Comparison of ENCODE assay signal across 9 mouse cellular contexts in genomic region chr14:33695362-33695982, GRCm38 (mm10).
A peak's percentile ranks its signal among the peaks of the same experiment; 100 is the strongest.
DNase-seq lines count a peak whose midpoint lies in the region; ATAC-seq and TF ChIP-seq lines count a peak whose summit lies in the region.
"Had no signal": no experiment of that assay in that cellular context is flagged by ENCODE, and none has a peak within 500 bp of the region (broad histone marks: within the 10 kb centered on the region; RNA-seq: fewer than 3 reads in every experiment).

No protein-coding gene starts in this region.

- no peaks in the 10 kb centered on the region for H3K9me3 ChIP-seq in kidney, embryonic 16.5 days (ENCODE audit: low read length)
- H3K9me3 ChIP-seq in limb, embryonic 13.5 days, result no peaks in the 10 kb centered on the region
- H3K9me3 ChIP-seq in neural tube, embryonic 15.5 days (replicated peaks), result no peaks in the 10 kb centered on the region
- H3K9me3 ChIP-seq: neural tube, embryonic 13.5 days had no signal

- H3K9ac ChIP-seq in heart, adult 2 months (ENCODE audit: low read depth, low read length), result no peak overlapping the region
- no peak overlapping the region for H3K9ac ChIP-seq in kidney, embryonic 16.5 days (replicated peaks; ENCODE audit: low read length)
- no peak overlapping the region for H3K9ac ChIP-seq in limb, embryonic 13.5 days
- H3K9ac ChIP-seq in neural tube, embryonic 15.5 days (replicated peaks), result no peak overlapping the region
- H3K9ac ChIP-seq: neural tube, embryonic 13.5 days had no signal

- peak; percentile 35 for DNase-seq in thymus, adult 2 months
- no peak for DNase-seq in thymus, adult 18-20 months
- peak; percentile 79 for DNase-seq in embryo, embryonic 11 days
- peak; percentile 71 to 87 for DNase-seq in heart, adult 2 months
- DNase-seq in thymus, postnatal 36 days, result peak; percentile 14 to 15

- H3K27me3 ChIP-seq in thymus, adult 2 months (ENCODE audit: control insufficient read depth, insufficient read depth, low read length), result no peaks in the 10 kb centered on the region
- no peaks in the 10 kb centered on the region for H3K27me3 ChIP-seq in heart, adult 2 months (ENCODE audit: control insufficient read depth, insufficient read depth, low read length)
- 0 out of 2 replicates have a peak, but pooled peaks cover 5% of the 10 kb centered on the region for H3K27me3 ChIP-seq in kidney, embryonic 16.5 days (ENCODE audit: insufficient read depth, low read length)
- peaks cover 27% of the 10 kb centered on the region for H3K27me3 ChIP-seq in limb, embryonic 13.5 days
- no peaks in the 10 kb centered on the region for H3K27me3 ChIP-seq in neural tube, embryonic 15.5 days (replicated peaks)

- peak; percentile 69; the same call in 1 of the 2 replicates for TF ChIP-seq CTCF in thymus, adult 2 months (IDR thresholded peaks at IDR 0.05; ENCODE audit: borderline replicate concordance, control insufficient read depth, extremely low read depth, insufficient read depth, low read length, poor library complexity)
- peak; percentile 96 for TF ChIP-seq CTCF in heart, adult 2 months (IDR thresholded peaks at IDR 0.05)

- intact Hi-C loops in heart, adult 2 months (cut with DNase I), result loop anchor here (1.0 to 10.0 kb wide), 4 partner anchors 47 to 238 kb away; no protein-coding TSS in a partner anchor

- H3K4me3 ChIP-seq in thymus, adult 2 months (ENCODE audit: control insufficient read depth, insufficient read depth, low read length), result no peak overlapping the region
- H3K4me3 ChIP-seq in heart, adult 2 months, result no peak overlapping the region
- no peak overlapping the region for H3K4me3 ChIP-seq in kidney, embryonic 16.5 days (ENCODE audit: low read length)
- H3K4me3 ChIP-seq in limb, embryonic 13.5 days, result no peak overlapping the region
- H3K4me3 ChIP-seq in neural tube, embryonic 15.5 days (replicated peaks), result no peak overlapping the region
- H3K4me3 ChIP-seq: neural tube, embryonic 13.5 days had no signal

- H3K27ac ChIP-seq in thymus, adult 2 months (ENCODE audit: control insufficient read depth, insufficient read depth, low read length), result no peak overlapping the region
- H3K27ac ChIP-seq in heart, adult 2 months, result no peak overlapping the region
- H3K27ac ChIP-seq in kidney, embryonic 16.5 days (ENCODE audit: low read length), result no peak overlapping the region
- H3K27ac ChIP-seq in limb, embryonic 13.5 days, result no peak overlapping the region
- H3K27ac ChIP-seq in neural tube, embryonic 15.5 days (replicated peaks), result no peak overlapping the region
- H3K27ac ChIP-seq: neural tube, embryonic 13.5 days had no signal

- H3K36me3 ChIP-seq in thymus, adult 2 months (ENCODE audit: control insufficient read depth, insufficient read depth, low read length), result no peaks in the 10 kb centered on the region
- H3K36me3 ChIP-seq in heart, adult 2 months (ENCODE audit: control insufficient read depth, insufficient read depth, low read length), result no peaks in the 10 kb centered on the region
- no peaks in the 10 kb centered on the region for H3K36me3 ChIP-seq in kidney, embryonic 16.5 days (ENCODE audit: insufficient read depth, low read length)
- H3K36me3 ChIP-seq in limb, embryonic 13.5 days, result no peaks in the 10 kb centered on the region
- no peaks in the 10 kb centered on the region for H3K36me3 ChIP-seq in neural tube, embryonic 15.5 days
- H3K36me3 ChIP-seq: neural tube, embryonic 13.5 days had no signal

- WGBS in thymus, adult 2 months, result 21% methylated on average over 8 of the region's 8 CpGs
- WGBS in heart, adult 2 months, result 19% methylated on average over 8 of the region's 8 CpGs
- 16% methylated on average over 8 of the region's 8 CpGs for WGBS in kidney, embryonic 16.5 days
- 14% methylated on average over 8 of the region's 8 CpGs for WGBS in limb, embryonic 13.5 days
- 24% methylated on average over 8 of the region's 8 CpGs for WGBS in neural tube, embryonic 15.5 days

- no peak for TF ChIP-seq POLR2A in thymus, adult 2 months (IDR thresholded peaks at IDR 0.05; ENCODE audit: control insufficient read depth, extremely low read depth, insufficient read depth, low read length, poor library complexity)
- no peak for TF ChIP-seq POLR2A in heart, adult 2 months (IDR thresholded peaks at IDR 0.05; ENCODE audit: insufficient read depth, low read depth, low read length)

- 0 out of 2 replicates have a peak, but pooled peaks have one; percentile 32 for TF ChIP-seq EP300 in heart, adult 2 months (IDR thresholded peaks at IDR 0.05; ENCODE audit: insufficient read depth, low read depth, low read length)

- ATAC-seq in kidney, embryonic 16.5 days (ENCODE audit: low FRiP score, low TSS enrichment), result peak; percentile 66
- ATAC-seq in limb, embryonic 13.5 days (ENCODE audit: low FRiP score, low read depth), result peak; percentile 22; the same call in 1 of the 2 replicates
- peak; percentile 36 for ATAC-seq in neural tube, embryonic 15.5 days (ENCODE audit: low FRiP score)

- no peak overlapping the region for H3K4me2 ChIP-seq in kidney, embryonic 16.5 days (replicated peaks; ENCODE audit: low read depth, low read length)
- H3K4me2 ChIP-seq in limb, embryonic 13.5 days (replicated peaks), result no peak overlapping the region
- H3K4me2 ChIP-seq in neural tube, embryonic 15.5 days, result no peak overlapping the region
- H3K4me2 ChIP-seq: neural tube, embryonic 13.5 days had no signal

- no peaks in the 10 kb centered on the region for H3K79me2 ChIP-seq in heart, adult 2 months (replicated peaks; ENCODE audit: control insufficient read depth, insufficient read depth, low read length)

- H3K4me1 ChIP-seq in thymus, adult 2 months (replicated peaks; ENCODE audit: control insufficient read depth, insufficient read depth, low read length), result no peaks in the 10 kb centered on the region
- peaks cover 4% of the 10 kb centered on the region for H3K4me1 ChIP-seq in heart, adult 2 months (ENCODE audit: control insufficient read depth, insufficient read depth, low read length)
- peaks cover 10% of the 10 kb centered on the region; the same call in 1 of the 2 replicates for H3K4me1 ChIP-seq in kidney, embryonic 16.5 days (ENCODE audit: insufficient read depth, low read length)
- peaks cover 31% of the 10 kb centered on the region for H3K4me1 ChIP-seq in limb, embryonic 13.5 days
- H3K4me1 ChIP-seq in neural tube, embryonic 15.5 days, result peaks cover 8% of the 10 kb centered on the region

Comparison
In these comparisons a context has a peak if more than half of its experiments do, and no peak if none do; other contexts are left out.
1. DNase-seq: peak in thymus, adult 2 months (single experiment), embryo, embryonic 11 days (single experiment), heart, adult 2 months (2 of 2) and thymus, postnatal 36 days (2 of 2); none in thymus, adult 18-20 months (0 of 2).
2. Peak in every context shown above with its lines, with median percentiles within 50 percentile points of each other: ATAC-seq.